Mouse (Mus musculus): Measurements from ENCODE around the gene Rnf135.

DNA sequence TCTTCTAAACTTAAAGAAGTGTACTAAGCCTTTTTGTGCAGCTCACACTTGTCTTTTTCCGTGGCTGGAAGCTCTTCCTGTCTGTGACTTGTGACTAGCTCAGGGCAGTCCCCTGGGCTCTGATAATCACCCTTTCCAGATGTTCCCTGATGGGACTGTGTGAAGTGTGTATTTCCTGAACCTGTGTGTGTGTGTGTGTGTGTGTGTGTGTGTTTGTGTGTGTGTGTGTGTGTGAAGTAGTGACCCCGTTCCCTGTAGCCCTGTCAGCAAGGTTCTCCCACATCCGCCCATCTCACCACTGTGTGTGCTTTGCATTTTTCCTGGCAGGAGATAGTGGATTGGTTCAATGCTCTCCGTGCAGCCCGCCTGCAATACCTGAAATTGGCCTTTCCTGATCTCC lies 13.3 kb upstream of the Rnf135 start:
- TF ChIP-seq CTCF (IDR thresholded peaks at IDR 0.05; ENCODE audit: borderline replicate concordance, insufficient read depth, low read depth, low read length) (no peak), POLR2A (IDR thresholded peaks at IDR 0.05; ENCODE audit: borderline replicate concordance, insufficient read depth, low read length) (no peak)
